Mouse (Mus musculus): ENCODE results near the gene Bcl10. TPM values are rescaled to one million over a fixed set of nuclear protein-coding genes. Genes with fewer than 3 reads are reported as not detected.

Gene Bcl10
- polyA plus RNA-seq, 1 experiment from 2014 or later, result 43.5 TPM

DNA sequence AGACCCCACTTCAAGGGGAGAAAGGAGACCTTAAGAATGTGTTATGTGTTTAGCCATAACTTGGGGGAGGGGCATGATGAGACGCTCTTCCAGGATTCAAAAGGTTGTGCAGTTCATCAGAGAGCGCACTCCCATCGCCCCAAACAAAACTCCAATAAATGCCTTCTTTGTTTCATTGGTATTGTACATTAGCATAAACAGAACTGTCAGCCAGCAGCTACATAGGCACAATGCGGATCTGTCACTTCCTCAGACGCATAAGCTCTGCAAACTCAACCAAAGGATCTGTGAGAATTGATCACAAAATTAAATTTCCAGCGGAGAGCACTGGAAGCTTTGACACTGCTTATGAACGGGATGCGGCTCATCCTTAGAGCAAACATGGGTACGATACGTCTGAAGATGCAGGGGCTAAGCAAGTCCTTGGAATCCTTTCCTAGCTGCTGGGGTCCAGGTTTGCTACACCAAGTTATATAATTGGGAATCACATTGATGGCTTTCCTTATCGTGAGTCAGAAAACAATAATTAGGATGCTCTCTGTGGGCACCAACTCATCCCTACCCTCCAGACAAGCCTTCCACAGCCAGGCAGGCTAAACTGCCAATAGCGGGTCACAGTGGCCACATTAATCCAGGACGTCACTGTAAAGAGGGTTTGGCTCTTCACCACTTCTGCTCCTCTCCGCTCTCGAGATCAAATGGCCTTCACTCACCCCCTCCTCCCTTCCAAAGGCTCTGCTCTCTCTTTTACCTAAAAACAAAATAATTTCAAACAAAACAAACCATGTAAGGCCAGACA lies 40.3 kb upstream of the Bcl10 start:
- no peak for ATAC-seq (ENCODE audit: low FRiP score, low TSS enrichment)
- no peak overlapping the region for H3K27ac ChIP-seq (replicated peaks)
- no peaks in the 10 kb centered on the region for H3K27me3 ChIP-seq (ENCODE audit: control insufficient read depth, insufficient read depth, low read length)
- no peaks in the 10 kb centered on the region for H3K36me3 ChIP-seq (ENCODE audit: control insufficient read depth, insufficient read depth, low read length)
- no peaks in the 10 kb centered on the region for H3K9me3 ChIP-seq (ENCODE audit: control insufficient read depth, low read length)
- no peak overlapping the region for H3K4me3 ChIP-seq (ENCODE audit: low read depth, low read length)
- H3K4me2 ChIP-seq (replicated peaks; ENCODE audit: low read depth), result no peak overlapping the region
- TF ChIP-seq EP300 (optimal IDR thresholded peaks at IDR 0.05) (no peak), CTCF (IDR thresholded peaks at IDR 0.05; ENCODE audit: low read depth) (no peak)
- no peak for DNase-seq (ENCODE audit: low spot score)
- H3K4me1 ChIP-seq (replicated peaks; ENCODE audit: control insufficient read depth, insufficient read depth), result peaks cover 3% of the 10 kb centered on the region; the same call in 1 of the 2 replicates
- H3K9ac ChIP-seq (ENCODE audit: low read length), result no peak overlapping the region
- whole genome bisulfite sequencing, result 86% methylated on average over 15 of the region's 15 CpGs

DNA sequence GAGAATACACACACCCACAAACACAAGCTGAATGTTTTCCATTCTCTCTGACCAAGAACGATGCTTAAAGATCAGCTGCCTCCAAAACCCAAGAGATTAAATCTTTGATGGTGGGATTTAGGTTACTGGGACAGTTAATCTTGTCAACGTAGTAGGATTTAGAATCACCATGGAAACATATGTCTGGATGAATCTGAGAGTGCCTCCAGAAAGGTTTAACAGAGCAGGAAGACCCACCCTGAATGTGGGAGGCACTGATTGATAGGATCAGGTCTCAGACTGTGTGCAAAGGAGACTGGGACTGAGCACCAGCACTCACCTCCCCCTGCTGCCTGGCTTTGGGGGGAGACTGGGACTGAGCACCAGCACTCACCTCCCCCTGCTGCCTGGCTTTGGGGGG lies 39.4 kb upstream of the Bcl10 start:
- no peak overlapping the region for H3K9ac ChIP-seq (ENCODE audit: low read length)
- no peaks in the 10 kb centered on the region for H3K27me3 ChIP-seq (ENCODE audit: control insufficient read depth, insufficient read depth, low read length)
- no peaks in the 10 kb centered on the region for H3K36me3 ChIP-seq (ENCODE audit: control insufficient read depth, insufficient read depth, low read length)
- no peak overlapping the region for H3K4me3 ChIP-seq (ENCODE audit: low read depth, low read length)
- TF ChIP-seq EP300 (optimal IDR thresholded peaks at IDR 0.05) (no peak), CTCF (IDR thresholded peaks at IDR 0.05; ENCODE audit: low read depth) (no peak)
- ATAC-seq (ENCODE audit: low FRiP score, low TSS enrichment), result no peak
- WGBS, result 20% methylated on average over 2 of the region's 2 CpGs
- no peaks in the 10 kb centered on the region for H3K9me3 ChIP-seq (ENCODE audit: control insufficient read depth, low read length)
- no peak overlapping the region for H3K4me2 ChIP-seq (replicated peaks; ENCODE audit: low read depth)
- no peak overlapping the region for H3K27ac ChIP-seq (replicated peaks)
- no peak for DNase-seq (ENCODE audit: low spot score)
- peaks cover 3% of the 10 kb centered on the region; the same call in 1 of the 2 replicates for H3K4me1 ChIP-seq (replicated peaks; ENCODE audit: control insufficient read depth, insufficient read depth)

DNA sequence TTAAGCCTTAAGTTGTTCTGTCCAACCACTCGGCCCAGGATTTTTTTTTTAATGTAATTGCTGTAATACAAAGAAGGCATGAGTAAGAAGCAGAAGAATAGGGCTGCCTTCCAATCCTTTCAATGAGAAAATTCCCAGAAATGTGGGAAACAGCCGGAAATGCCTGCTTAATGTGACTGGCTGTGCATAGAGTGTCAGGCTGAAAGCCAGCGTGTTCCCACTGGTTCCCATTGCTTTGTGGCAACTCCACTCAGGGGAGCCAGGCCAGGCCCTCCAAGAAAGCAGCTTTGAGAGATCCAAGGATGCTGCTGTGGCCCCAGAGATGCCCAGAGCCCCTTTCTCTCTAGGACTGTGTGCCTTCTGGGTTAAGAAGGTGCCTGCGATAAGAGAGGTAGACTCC lies 37.2 kb upstream of the Bcl10 start:
- DNase-seq (ENCODE audit: low spot score) (no peak), ATAC-seq (ENCODE audit: low FRiP score, low TSS enrichment) (no peak)
- no peaks in the 10 kb centered on the region for H3K9me3 ChIP-seq (ENCODE audit: control insufficient read depth, low read length)
- H3K4me2 ChIP-seq (replicated peaks; ENCODE audit: low read depth), result no peak overlapping the region
- no peak overlapping the region for H3K9ac ChIP-seq (ENCODE audit: low read length)
- H3K4me3 ChIP-seq (ENCODE audit: low read depth, low read length), result no peak overlapping the region
- WGBS, result 47% methylated on average over 4 of the region's 4 CpGs
- peaks cover 3% of the 10 kb centered on the region; the same call in 1 of the 2 replicates for H3K4me1 ChIP-seq (replicated peaks; ENCODE audit: control insufficient read depth, insufficient read depth)
- H3K27ac ChIP-seq (replicated peaks), result 0 out of 2 replicates have a peak overlapping the region, but pooled peaks have one; percentile 25
- H3K27me3 ChIP-seq (ENCODE audit: control insufficient read depth, insufficient read depth, low read length), result no peaks in the 10 kb centered on the region
- H3K36me3 ChIP-seq (ENCODE audit: control insufficient read depth, insufficient read depth, low read length), result no peaks in the 10 kb centered on the region
- TF ChIP-seq EP300 (optimal IDR thresholded peaks at IDR 0.05) (no peak), CTCF (IDR thresholded peaks at IDR 0.05; ENCODE audit: low read depth) (no peak)

DNA sequence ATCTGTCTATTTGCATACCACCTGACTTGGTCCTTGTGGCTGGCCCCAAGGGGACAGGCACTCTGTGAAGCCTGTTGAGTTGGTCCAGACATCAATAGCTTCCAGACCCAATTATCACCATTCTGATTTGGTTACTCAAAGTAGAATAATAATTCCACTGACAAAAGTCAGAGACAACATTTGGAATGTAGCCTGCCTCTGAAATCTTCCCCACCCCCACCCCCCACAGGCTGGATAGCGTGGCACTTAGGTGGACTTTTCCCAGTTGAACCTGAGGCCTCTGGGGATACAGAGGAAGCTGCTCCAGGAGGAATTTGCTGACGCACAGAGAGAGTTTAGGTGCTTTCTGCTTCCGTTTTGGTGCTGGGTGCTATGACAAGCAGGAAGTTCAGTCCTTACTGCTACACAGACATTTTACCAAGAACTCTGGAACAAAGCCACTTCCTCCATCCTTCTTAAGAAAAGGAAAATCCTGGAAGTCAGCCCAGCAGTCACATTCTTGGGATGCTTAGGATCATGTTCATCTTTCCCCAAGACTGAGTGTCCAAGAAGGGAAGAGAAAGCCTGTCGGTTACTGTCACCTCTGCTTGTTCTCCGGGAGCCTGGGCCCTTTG lies 36.6 kb upstream of the Bcl10 start:
- no peak for DNase-seq (ENCODE audit: low spot score)
- H3K36me3 ChIP-seq (ENCODE audit: control insufficient read depth, insufficient read depth, low read length), result no peaks in the 10 kb centered on the region
- no peaks in the 10 kb centered on the region for H3K9me3 ChIP-seq (ENCODE audit: control insufficient read depth, low read length)
- H3K4me1 ChIP-seq (replicated peaks; ENCODE audit: control insufficient read depth, insufficient read depth), result peaks cover 3% of the 10 kb centered on the region; the same call in 1 of the 2 replicates
- H3K9ac ChIP-seq (ENCODE audit: low read length), result no peak overlapping the region
- WGBS, result 37% methylated on average over 5 of the region's 5 CpGs
- H3K27me3 ChIP-seq (ENCODE audit: control insufficient read depth, insufficient read depth, low read length), result no peaks in the 10 kb centered on the region
- no peak overlapping the region for H3K4me2 ChIP-seq (replicated peaks; ENCODE audit: low read depth)
- H3K27ac ChIP-seq (replicated peaks), result 0 out of 2 replicates have a peak overlapping the region, but pooled peaks have one; percentile 25
- ATAC-seq (ENCODE audit: low FRiP score, low TSS enrichment), result no peak
- H3K4me3 ChIP-seq (ENCODE audit: low read depth, low read length), result no peak overlapping the region
- no peak for TF ChIP-seq EP300 (optimal IDR thresholded peaks at IDR 0.05)

DNA sequence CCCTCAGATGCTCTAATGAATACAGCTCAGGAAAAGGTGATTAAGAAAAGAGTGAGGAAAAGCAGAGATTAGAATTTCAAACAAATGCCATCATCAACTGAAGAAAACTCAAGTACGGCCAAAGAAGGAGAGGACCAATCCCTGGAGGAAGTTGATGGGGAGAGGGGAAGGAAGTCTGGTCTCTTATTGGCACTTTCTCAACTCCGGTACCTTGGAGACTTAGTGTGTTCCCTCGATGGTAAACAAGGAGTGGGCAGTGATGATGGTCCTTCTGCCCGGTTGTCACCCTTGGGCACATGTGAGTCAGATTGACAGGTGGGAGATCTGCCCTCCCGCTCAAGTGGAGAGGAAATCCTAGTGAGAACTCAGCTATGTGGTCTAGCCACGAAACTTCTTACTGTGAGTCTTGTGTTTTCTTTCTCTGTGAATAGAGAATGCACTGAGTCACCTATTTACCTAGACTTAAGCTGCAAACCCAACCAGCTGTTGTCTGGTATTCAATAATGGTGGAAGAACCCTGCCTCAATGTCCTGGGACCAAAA lies 35.1 kb upstream of the Bcl10 start:
- no peak for ATAC-seq (ENCODE audit: low FRiP score, low TSS enrichment)
- H3K4me1 ChIP-seq (replicated peaks; ENCODE audit: control insufficient read depth, insufficient read depth), result peaks cover 3% of the 10 kb centered on the region; the same call in 1 of the 2 replicates
- no peak overlapping the region for H3K9ac ChIP-seq (ENCODE audit: low read length)
- WGBS, result 66% methylated on average over 6 of the region's 6 CpGs
- no peaks in the 10 kb centered on the region for H3K36me3 ChIP-seq (ENCODE audit: control insufficient read depth, insufficient read depth, low read length)
- no peak overlapping the region for H3K4me3 ChIP-seq (ENCODE audit: low read depth, low read length)
- no peak overlapping the region for H3K27ac ChIP-seq (replicated peaks)
- H3K4me2 ChIP-seq (replicated peaks; ENCODE audit: low read depth), result no peak overlapping the region
- no peak for DNase-seq (ENCODE audit: low spot score)
- H3K27me3 ChIP-seq (ENCODE audit: control insufficient read depth, insufficient read depth, low read length), result no peaks in the 10 kb centered on the region
- no peaks in the 10 kb centered on the region for H3K9me3 ChIP-seq (ENCODE audit: control insufficient read depth, low read length)
- TF ChIP-seq CTCF (IDR thresholded peaks at IDR 0.05; ENCODE audit: low read depth) (no peak), EP300 (optimal IDR thresholded peaks at IDR 0.05) (no peak)
